Mouse (Mus musculus): ENCODE data around the gene Itgb8. TPM values are rescaled to one million over a fixed set of nuclear protein-coding genes. Genes with fewer than 3 reads are reported as not detected.

The Itgb8 gene
- polyA plus RNA-seq, 1 experiment = 0.59 TPM

- Histone ChIP-seq H3K4me3 (ENCODE audit: insufficient read depth, poor library complexity, severe bottlenecking) (no peak overlapping the region), H3K79me3 (ENCODE audit: low read depth) (no peaks in the 10 kb centered on the region), H3K36me3 (ENCODE audit: control insufficient read depth, insufficient read depth) (no peaks in the 10 kb centered on the region), H3K27me3 (ENCODE audit: control insufficient read depth, insufficient read depth, insufficient read length) (no peaks in the 10 kb centered on the region), H3ac (ENCODE audit: control insufficient read depth, insufficient read length, low read depth) (no peak overlapping the region), H3K79me2 (ENCODE audit: control insufficient read depth, insufficient read depth) (no peaks in the 10 kb centered on the region)
- TF ChIP-seq USF1 (IDR thresholded peaks at IDR 0.05; ENCODE audit: low read depth) = no peak
- no peak for TF ChIP-seq MAX (IDR thresholded peaks at IDR 0.05)
- no peak for TF ChIP-seq FOSL1 (IDR thresholded peaks at IDR 0.05; ENCODE audit: insufficient read depth, low read length, poor library complexity, severe bottlenecking)
These were observed 90.8 kb downstream of the Itgb8 start for GRCm38 (mm10) chr12:119147753-119148152.

- Histone ChIP-seq H3ac (ENCODE audit: control insufficient read depth, insufficient read length, low read depth) (no peak overlapping the region), H3K4me3 (ENCODE audit: insufficient read depth, poor library complexity, severe bottlenecking) (no peak overlapping the region), H3K79me3 (ENCODE audit: low read depth) (no peaks in the 10 kb centered on the region), H3K79me2 (ENCODE audit: control insufficient read depth, insufficient read depth) (no peaks in the 10 kb centered on the region), H3K36me3 (ENCODE audit: control insufficient read depth, insufficient read depth) (no peaks in the 10 kb centered on the region), H3K27me3 (ENCODE audit: control insufficient read depth, insufficient read depth, insufficient read length) (no peaks in the 10 kb centered on the region)
- TF ChIP-seq USF1 (IDR thresholded peaks at IDR 0.05; ENCODE audit: low read depth) = no peak
- TF ChIP-seq MAX (IDR thresholded peaks at IDR 0.05) = no peak
- no peak for TF ChIP-seq CEBPB (IDR thresholded peaks at IDR 0.05; ENCODE audit: low read depth)
- no peak for TF ChIP-seq MYOD1 (IDR thresholded peaks at IDR 0.05; ENCODE audit: control insufficient read depth, insufficient read length, low read depth)
- TF ChIP-seq MYOG (IDR thresholded peaks at IDR 0.05; ENCODE audit: control insufficient read depth, extremely low read depth, insufficient read length) = no peak
- no peak for TF ChIP-seq CTCF (IDR thresholded peaks at IDR 0.05; ENCODE audit: control insufficient read depth, insufficient read depth, insufficient read length)
- no peak for TF ChIP-seq FOSL1 (IDR thresholded peaks at IDR 0.05; ENCODE audit: insufficient read depth, low read length, poor library complexity, severe bottlenecking)
These were observed 92.6 kb downstream of the Itgb8 start for GRCm38 (mm10) chr12:119146031-119146430.

GRCm38 (mm10) chr12:119137946-119138345 is 100.7 kb downstream of the Itgb8 start:
- H3K36me3 ChIP-seq (ENCODE audit: control insufficient read depth, insufficient read depth) = no peaks in the 10 kb centered on the region
- no peaks in the 10 kb centered on the region for H3K79me3 ChIP-seq (ENCODE audit: low read depth)
- no peak overlapping the region for H3K4me3 ChIP-seq (ENCODE audit: insufficient read depth, poor library complexity, severe bottlenecking)
- H3ac ChIP-seq (ENCODE audit: control insufficient read depth, insufficient read length, low read depth) = no peak overlapping the region
- TF ChIP-seq MYOG (IDR thresholded peaks at IDR 0.05; ENCODE audit: control insufficient read depth, extremely low read depth, insufficient read length) = no peak
- H3K27me3 ChIP-seq (ENCODE audit: control insufficient read depth, insufficient read depth, insufficient read length) = no peaks in the 10 kb centered on the region
- no peaks in the 10 kb centered on the region for H3K79me2 ChIP-seq (ENCODE audit: control insufficient read depth, insufficient read depth)

- Histone ChIP-seq H3ac (ENCODE audit: control insufficient read depth, insufficient read length, low read depth) (no peak overlapping the region), H3K79me3 (ENCODE audit: low read depth) (no peaks in the 10 kb centered on the region), H3K79me2 (ENCODE audit: control insufficient read depth, insufficient read depth) (no peaks in the 10 kb centered on the region), H3K36me3 (ENCODE audit: control insufficient read depth, insufficient read depth) (no peaks in the 10 kb centered on the region), H3K4me3 (ENCODE audit: insufficient read depth, poor library complexity, severe bottlenecking) (no peak overlapping the region), H3K27me3 (ENCODE audit: control insufficient read depth, insufficient read depth, insufficient read length) (no peaks in the 10 kb centered on the region)
- TF ChIP-seq CTCF (IDR thresholded peaks at IDR 0.05; ENCODE audit: control insufficient read depth, insufficient read depth, insufficient read length) (no peak), CEBPB (IDR thresholded peaks at IDR 0.05; ENCODE audit: low read depth) (no peak), MAX (IDR thresholded peaks at IDR 0.05) (no peak), FOSL1 (IDR thresholded peaks at IDR 0.05; ENCODE audit: insufficient read depth, low read length, poor library complexity, severe bottlenecking) (no peak), MYOG (IDR thresholded peaks at IDR 0.05; ENCODE audit: control insufficient read depth, extremely low read depth, insufficient read length) (no peak), USF1 (IDR thresholded peaks at IDR 0.05; ENCODE audit: low read depth) (no peak), MYOD1 (IDR thresholded peaks at IDR 0.05; ENCODE audit: control insufficient read depth, insufficient read length, low read depth) (no peak)
These were observed 125.0 kb downstream of the Itgb8 start for GRCm38 (mm10) chr12:119113522-119114135.

GRCm38 (mm10) chr12:119110091-119110490 is 128.5 kb downstream of the Itgb8 start:
- H3K4me3 ChIP-seq (ENCODE audit: insufficient read depth, poor library complexity, severe bottlenecking) = no peak overlapping the region
- no peaks in the 10 kb centered on the region for H3K27me3 ChIP-seq (ENCODE audit: control insufficient read depth, insufficient read depth, insufficient read length)
- no peak overlapping the region for H3ac ChIP-seq (ENCODE audit: control insufficient read depth, insufficient read length, low read depth)
- H3K36me3 ChIP-seq (ENCODE audit: control insufficient read depth, insufficient read depth) = no peaks in the 10 kb centered on the region
- no peaks in the 10 kb centered on the region for H3K79me2 ChIP-seq (ENCODE audit: control insufficient read depth, insufficient read depth)
- no peak for TF ChIP-seq MYOD1 (IDR thresholded peaks at IDR 0.05; ENCODE audit: control insufficient read depth, insufficient read length, low read depth)
- no peak for TF ChIP-seq MAX (IDR thresholded peaks at IDR 0.05)
- no peak for TF ChIP-seq CEBPB (IDR thresholded peaks at IDR 0.05; ENCODE audit: low read depth)
- no peak for TF ChIP-seq MYOG (IDR thresholded peaks at IDR 0.05; ENCODE audit: control insufficient read depth, extremely low read depth, insufficient read length)
- no peak for TF ChIP-seq FOSL1 (IDR thresholded peaks at IDR 0.05; ENCODE audit: insufficient read depth, low read length, poor library complexity, severe bottlenecking)
- no peak for TF ChIP-seq USF1 (IDR thresholded peaks at IDR 0.05; ENCODE audit: low read depth)
- no peak for TF ChIP-seq CTCF (IDR thresholded peaks at IDR 0.05; ENCODE audit: control insufficient read depth, insufficient read depth, insufficient read length)
- H3K79me3 ChIP-seq (ENCODE audit: low read depth) = no peaks in the 10 kb centered on the region

Other genes starting within 250 kb of the Itgb8 start
- 0.39 TPM for gene Macc1, start 75.5 kb upstream of the Itgb8 start, polyA plus RNA-seq (2012; fragmentation: generic; extraction: Trizol)

Data from C2C12 (cell line).